Mouse (Mus musculus) CH12.LX (cell line): ENCODE results near the gene Bcat1. TPM values are rescaled to one million over a fixed set of nuclear protein-coding genes. Genes with fewer than 3 reads are reported as not detected.

Experiments
- DNase-seq: peaks from one replicate; pipeline ENCODE4 v3.0.0-alpha.2; 2013; ENCODE audit errors: extremely low read depth
- H3K27ac ChIP-seq: 2 replicates; pipeline ENCODE4 v1.5.1; 2012; ENCODE audit warnings: low read depth, mild to moderate bottlenecking, control low read depth, moderate library complexity; ENCODE audit not compliant: insufficient read depth
- H3K27me3 ChIP-seq: replicated peaks from 2 replicates; pipeline ENCODE3; 2012; ENCODE audit warnings: inconsistent platforms
- H3K36me3 ChIP-seq, 2 experiments: replicated peaks in 1 of 2; 2 replicates each; pipeline versions ENCODE3 to v1.6.1; 2012; ENCODE audit warnings: inconsistent platforms in 1 of 2, low read length in 1 of 2, mild to moderate bottlenecking in 1 of 2, mixed read lengths in 1 of 2, moderate library complexity in 1 of 2; ENCODE audit not compliant: control insufficient read depth in 1 of 2, insufficient read depth in 1 of 2
- H3K4me1 ChIP-seq, 2 experiments: 2 replicates each; pipeline ENCODE4 v1.6.1; 2012; ENCODE audit warnings: inconsistent platforms in 1 of 2, moderate library complexity in 1 of 2; ENCODE audit not compliant: insufficient read depth in 2 of 2, control insufficient read depth in 1 of 2
- H3K4me2 ChIP-seq: 2 replicates; pipeline ENCODE4 v1.6.1; 2012; ENCODE audit warnings: low read depth, mild to moderate bottlenecking, control low read depth; ENCODE audit not compliant: poor library complexity, insufficient read depth, severe bottlenecking
- H3K4me3 ChIP-seq, 3 experiments: fragments of 150-350 bp in 1 of 3; sonication (generic) in 1 of 3; replicated peaks in 1 of 3; 2 replicates each; pipeline versions ENCODE3 to v1.5.1; 2011 to 2012; ENCODE audit warnings: low read depth in 2 of 3, low read length in 2 of 3, mild to moderate bottlenecking in 2 of 3, moderate library complexity in 2 of 3, control low read depth in 1 of 3, improper control_type of control experiment in 1 of 3, inconsistent platforms in 1 of 3, mixed read lengths in 1 of 3; ENCODE audit not compliant: poor library complexity in 1 of 3
- H3K79me2 ChIP-seq: replicated peaks from 2 replicates; pipeline ENCODE4 v1.6.1; 2012; ENCODE audit warnings: mild to moderate bottlenecking, moderate library complexity; ENCODE audit not compliant: control insufficient read depth, poor library complexity, insufficient read depth, severe bottlenecking; ENCODE audit errors: extremely low read depth
- H3K9ac ChIP-seq: 2 replicates; pipeline ENCODE4 v1.6.1; 2012; ENCODE audit warnings: low read depth, mild to moderate bottlenecking, control low read depth, moderate library complexity; ENCODE audit not compliant: insufficient read depth
- H3K9me3 ChIP-seq: replicated peaks from 2 replicates; pipeline ENCODE3; 2012; ENCODE audit warnings: low read length, inconsistent platforms, mixed read lengths
- BHLHE40 ChIP-seq: IDR thresholded peaks from 2 replicates; pipeline ENCODE4 v1.6.1; 2011; ENCODE audit warnings: mild to moderate bottlenecking, low read depth, low read length, improper control_type of control experiment
- CHD2 ChIP-seq: IDR thresholded peaks from 2 replicates; pipeline ENCODE4 v1.6.1; 2011; ENCODE audit warnings: low read length, improper control_type of control experiment
- CTCF ChIP-seq, 2 experiments: IDR thresholded peaks in 1 of 2; conservative IDR thresholded peaks in 1 of 2; 2 replicates each; pipeline ENCODE4 v1.5.1; 2011 to 2012; ENCODE audit warnings: low read depth in 2 of 2, low read length in 2 of 2, improper control_type of control experiment in 1 of 2, inconsistent platforms in 1 of 2, mild to moderate bottlenecking in 1 of 2, moderate library complexity in 1 of 2
- ELF1 ChIP-seq: IDR thresholded peaks from 2 replicates; pipeline ENCODE4 v1.6.1; 2014; ENCODE audit warnings: low read depth, mild to moderate bottlenecking, inconsistent platforms, low read length, improper control_type of control experiment
- HCFC1 ChIP-seq: IDR thresholded peaks from 2 replicates; pipeline ENCODE4 v1.6.1; 2012; ENCODE audit warnings: low read depth, mild to moderate bottlenecking, inconsistent platforms, low read length, improper control_type of control experiment
- KAT2A ChIP-seq: IDR thresholded peaks from 2 replicates; pipeline ENCODE4 v1.6.1; 2012; ENCODE audit warnings: low read length, improper control_type of control experiment, inconsistent platforms; ENCODE audit not compliant: insufficient replicate concordance
- MAX ChIP-seq: IDR thresholded peaks from 2 replicates; pipeline ENCODE4 v1.6.1; 2011; ENCODE audit warnings: low read length, improper control_type of control experiment
- NELFE ChIP-seq: IDR thresholded peaks from 2 replicates; pipeline ENCODE4 v1.6.1; 2011; ENCODE audit warnings: low read depth, low read length, improper control_type of control experiment
- PAX5 ChIP-seq: IDR thresholded peaks from 2 replicates; pipeline ENCODE4 v1.6.1; 2012; ENCODE audit warnings: low read length, inconsistent platforms, mixed read lengths
- POLR2AphosphoS2 ChIP-seq: IDR thresholded peaks from 2 replicates; pipeline ENCODE4 v1.6.1; 2011; ENCODE audit warnings: low read depth, low read length, improper control_type of control experiment
- RAD21 ChIP-seq: IDR thresholded peaks from 2 replicates; pipeline ENCODE4 v1.6.1; 2011; ENCODE audit warnings: low read depth, mild to moderate bottlenecking, low read length, improper control_type of control experiment, moderate library complexity
- RCOR1 ChIP-seq: conservative IDR thresholded peaks from 2 replicates; pipeline ENCODE4 v1.6.1; 2012; ENCODE audit warnings: low read depth, mild to moderate bottlenecking, inconsistent platforms, low read length, improper control_type of control experiment
- SIN3A ChIP-seq: IDR thresholded peaks from 2 replicates; pipeline ENCODE4 v1.6.1; 2012; ENCODE audit warnings: low read length, improper control_type of control experiment, inconsistent platforms
- TCF12 ChIP-seq: IDR thresholded peaks from 2 replicates; pipeline ENCODE4 v1.6.1; 2014; ENCODE audit warnings: low read depth, mild to moderate bottlenecking, inconsistent platforms, low read length, improper control_type of control experiment
- UBTF ChIP-seq: IDR thresholded peaks from 2 replicates; pipeline ENCODE4 v1.6.1; 2012; ENCODE audit warnings: low read depth, mild to moderate bottlenecking, inconsistent platforms, low read length, improper control_type of control experiment, moderate library complexity
- USF2 ChIP-seq: conservative IDR thresholded peaks from 2 replicates; pipeline ENCODE4 v1.6.1; 2011; ENCODE audit warnings: low read depth, low read length, improper control_type of control experiment
- ZKSCAN1 ChIP-seq: IDR thresholded peaks from 2 replicates; pipeline ENCODE4 v1.6.1; 2012; ENCODE audit warnings: low read depth, inconsistent platforms, low read length, improper control_type of control experiment, borderline replicate concordance
- dilution Hi-C: fragments of 300-500 bp; cut with MboI; formaldehyde crosslinking; loops from 2 replicates; pipeline ENCODE4 v1.14.3; 2020; ENCODE audit warnings: low sequenced_read_pairs; ENCODE audit not compliant: extremely low pct_unique_long_range_greater_than_20kb, extremely low pct_ligation_motif_present
- in situ Hi-C: fragments of 300-500 bp; cut with MboI; formaldehyde crosslinking; loops from 3 replicates; pipeline ENCODE4 v1.14.3; 2019; ENCODE audit warnings: low sequenced_read_pairs, low pct_ligation_motif_present, low pct_unique_long_range_greater_than_20kb, mixed read lengths
- polyA plus RNA-seq: library from polyadenylated mRNA; unstranded; fragments of >175 nt; gene quantifications from 2 replicates; pipeline ENCODE4 v1.2.1, GENCODE M21; 2012; ENCODE audit warnings: low read depth; ENCODE audit not compliant: insufficient read length
- total RNA-seq, 2 experiments: library from RNA; depleted of rRNA; stranded (reverse); fragments of 300-350 nt in 1 of 2; fragments of >200 nt in 1 of 2; gene quantifications; 2 replicates each; pipeline ENCODE4 v1.2.3; 2012 to 2014

The Bcat1 gene
- total and polyA plus RNA-seq, 3 experiments, result 141 to 199 (median 176) TPM

GRCm38 (mm10) chr6:145018295-145018694 is 57.7 kb downstream of the Bcat1 start:
- dilution Hi-C loops, result no loop called here
- Histone ChIP-seq H3K27ac (no peak overlapping the region), H3K4me1 (peaks cover 0 to 3% of the 10 kb centered on the region in 2 experiments; a peak in 1 of 4 replicates), H3K9me3 (peaks cover 13% of the 10 kb centered on the region), H3K9ac (no peak overlapping the region), H3K27me3 (no peaks in the 10 kb centered on the region), H3K4me2 (no peak overlapping the region), H3K36me3 (peaks cover 89 to 97% of the 10 kb centered on the region in 2 experiments), H3K79me2 (peaks cover 8% of the 10 kb centered on the region; the same call in 1 of the 2 replicates), H3K4me3 (no peak overlapping the region)
- TF ChIP-seq CHD2, result no peak
- no peak for DNase-seq
- in situ Hi-C loops, result no loop called here

DNA sequence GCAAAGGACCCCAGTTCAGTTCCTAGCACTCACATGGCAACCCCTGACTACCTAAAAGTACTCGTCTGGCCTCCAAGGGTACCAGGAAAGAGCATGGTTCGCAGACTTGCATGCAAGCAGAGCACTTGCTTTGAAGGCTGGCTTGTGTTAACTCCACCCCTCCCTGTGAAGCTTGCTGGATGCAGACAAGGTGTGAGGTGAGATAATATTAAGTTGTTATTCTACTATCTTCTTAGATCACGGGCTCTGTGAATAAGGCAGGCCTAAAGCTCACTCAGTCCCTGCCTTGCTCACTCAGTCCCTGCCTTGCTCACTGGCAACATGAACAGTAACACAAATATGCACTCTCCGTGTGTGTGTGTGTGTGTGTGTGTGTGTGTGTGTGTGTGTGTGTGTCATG is 58.5 kb downstream of the Bcat1 start:
- H3K79me2 ChIP-seq, result peaks cover 8% of the 10 kb centered on the region; the same call in 1 of the 2 replicates
- in situ Hi-C loops (no loop called here), dilution Hi-C loops (no loop called here)
- H3K27me3 ChIP-seq, result no peaks in the 10 kb centered on the region
- H3K4me1 ChIP-seq, result peaks cover 0 to 2% of the 10 kb centered on the region in 2 experiments; a peak in 1 of 4 replicates
- H3K27ac ChIP-seq, result no peak overlapping the region
- TF ChIP-seq USF2 (no peak), POLR2AphosphoS2 (no peak), NELFE (no peak), HCFC1 (no peak), RCOR1 (no peak), RAD21 (no peak), MAX (no peak), TCF12 (no peak), PAX5 (no peak), CTCF (conservative IDR thresholded peaks at IDR 0.05 in 1 of 2, IDR thresholded peaks at IDR 0.05 in 1 of 2; ENCODE audit: low read depth in 2 of 2, low read length in 2 of 2) (no peak), SIN3A (no peak), UBTF (no peak), BHLHE40 (no peak), ELF1 (no peak), KAT2A (no peak), ZKSCAN1 (no peak), CHD2 (no peak)
- no peak overlapping the region for H3K9ac ChIP-seq
- H3K36me3 ChIP-seq, result peaks cover 93 to 100% of the 10 kb centered on the region in 2 experiments
- no peak overlapping the region for H3K4me3 ChIP-seq
- no peak overlapping the region for H3K4me2 ChIP-seq
- H3K9me3 ChIP-seq, result peaks cover 10% of the 10 kb centered on the region
- DNase-seq, result no peak
